Mouse (Mus musculus): ENCODE measurements around the gene Arpp19. TPM values are rescaled to one million over a fixed set of nuclear protein-coding genes. Genes with fewer than 3 reads are reported as not detected.

Arpp19 gene
- polyA plus RNA-seq, 1 experiment: 160 TPM

DNA sequence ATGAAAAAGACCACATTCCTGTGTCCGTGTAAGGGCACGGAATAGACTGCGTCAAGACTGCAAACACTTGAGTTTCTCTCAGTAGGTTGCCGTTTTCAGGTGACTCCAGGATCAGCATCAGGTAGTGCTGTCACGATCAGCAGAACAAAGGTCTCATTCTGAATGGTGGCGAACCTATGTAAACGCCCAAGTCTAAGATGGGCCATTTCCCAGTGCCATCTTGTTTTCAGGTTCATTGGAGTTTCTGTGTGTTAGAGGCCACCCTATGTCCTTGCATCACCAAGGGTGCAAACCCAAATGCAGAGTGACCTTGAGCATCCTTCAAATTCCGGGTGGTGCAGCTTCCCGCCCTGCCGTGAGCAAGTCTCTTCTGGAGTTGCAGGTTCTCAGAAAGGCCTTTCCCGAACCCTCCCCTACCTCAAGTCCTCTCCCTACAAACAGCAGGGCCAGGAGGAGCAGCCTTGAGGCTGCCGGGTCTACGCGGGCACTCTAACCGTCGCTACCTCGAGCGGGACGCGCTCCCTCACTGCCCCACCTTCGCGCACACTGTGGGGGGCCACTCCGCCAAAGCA, 33.1 kb downstream of the Arpp19 start, which contains the start of gene Myo5a:
Gene Myo5a, plus strand, starts transcription at position 559 of the 572 bp plus-strand sequence.
- peak within 1 kb of the TSS; percentile 76 for H3K4me3 ChIP-seq
- no peak for TF ChIP-seq MYOD1 (IDR thresholded peaks at IDR 0.05; ENCODE audit: control insufficient read depth in 1 of 3, insufficient read length in 2 of 3, low read depth in 2 of 3)
- TF ChIP-seq TCF3 (IDR thresholded peaks at IDR 0.05; ENCODE audit: insufficient read length, low read depth): no peak
- no peak for TF ChIP-seq USF1 (IDR thresholded peaks at IDR 0.05; ENCODE audit: low read depth)
- no peak for TF ChIP-seq TCF12 (IDR thresholded peaks at IDR 0.05; ENCODE audit: insufficient read depth, poor library complexity, severe bottlenecking)
- TF ChIP-seq MYOG (IDR thresholded peaks at IDR 0.05; ENCODE audit: control insufficient read depth in 1 of 3, insufficient read depth in 1 of 3, insufficient read length in 2 of 3, low read depth in 2 of 3): no peak
- TF ChIP-seq SRF (IDR thresholded peaks at IDR 0.05; ENCODE audit: control insufficient read depth, insufficient read length, low read depth): no peak
- no peak for TF ChIP-seq POLR2A (IDR thresholded peaks at IDR 0.05; ENCODE audit: insufficient read length, low read depth)
- TF ChIP-seq E2F4 (IDR thresholded peaks at IDR 0.05; ENCODE audit: insufficient read depth): no peak
- no peak for TF ChIP-seq POLR2AphosphoS2 (IDR thresholded peaks at IDR 0.05; ENCODE audit: insufficient read length, low read depth)
- no peak for TF ChIP-seq MAX (IDR thresholded peaks at IDR 0.05; ENCODE audit: low read depth)
- no peak for TF ChIP-seq REST (IDR thresholded peaks at IDR 0.05; ENCODE audit: insufficient read depth, insufficient read length)
- TF ChIP-seq CEBPB (IDR thresholded peaks at IDR 0.05; ENCODE audit: insufficient read depth, poor library complexity, severe bottlenecking): no peak

DNA sequence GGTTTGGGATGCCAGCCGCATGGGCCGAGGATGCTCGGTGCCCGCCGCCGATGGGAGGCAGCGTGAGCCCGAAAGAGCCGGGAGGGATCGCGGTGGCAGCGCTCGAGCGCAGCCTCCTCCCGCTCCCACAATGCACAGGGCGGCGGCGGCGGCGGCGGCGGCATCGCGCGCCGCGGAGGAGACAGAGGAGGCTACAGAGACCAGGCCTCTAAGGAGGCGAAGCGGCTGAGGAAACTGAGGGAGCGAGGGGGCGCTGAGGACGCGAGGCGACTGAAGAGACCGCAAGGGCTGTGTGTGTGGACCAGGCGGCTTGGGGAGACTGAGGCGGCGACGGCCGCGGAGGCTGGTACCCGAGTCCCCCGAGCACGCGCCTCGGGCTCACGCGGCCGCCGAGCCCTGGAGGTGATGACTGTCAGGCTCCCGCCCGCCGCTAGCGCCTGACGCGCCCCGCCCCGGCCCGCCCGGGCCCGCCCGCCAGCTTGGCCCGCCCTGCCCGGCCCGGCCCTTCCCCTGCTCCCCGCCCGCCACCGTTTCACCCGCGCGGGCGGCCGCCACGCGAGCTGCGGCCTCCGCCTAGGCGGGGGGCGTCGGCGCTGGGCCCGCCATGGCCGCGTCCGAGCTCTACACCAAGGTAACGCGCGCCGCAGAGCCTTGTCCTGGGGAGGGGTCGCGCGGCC, 33.8 kb downstream of the Arpp19 start:
- Histone ChIP-seq H3K27me3 (ENCODE audit: control insufficient read depth, insufficient read depth, insufficient read length) (no peaks in the 10 kb centered on the region), H3K79me2 (ENCODE audit: control insufficient read depth, insufficient read depth) (peaks cover 46% of the 10 kb centered on the region), H3K4me3 (peak overlapping the region; percentile 76), H3ac (ENCODE audit: control insufficient read depth, insufficient read length) (peak overlapping the region; percentile 89), H3K4me2 (ENCODE audit: low read depth) (peak overlapping the region; percentile 90), H3K36me3 (ENCODE audit: control insufficient read depth, insufficient read depth) (no peaks in the 10 kb centered on the region)
- TF ChIP-seq SRF (IDR thresholded peaks at IDR 0.05; ENCODE audit: control insufficient read depth, insufficient read length, low read depth) (no peak), E2F4 (IDR thresholded peaks at IDR 0.05; ENCODE audit: insufficient read depth) (no peak), REST (IDR thresholded peaks at IDR 0.05; ENCODE audit: insufficient read depth, insufficient read length) (no peak), TCF3 (IDR thresholded peaks at IDR 0.05; ENCODE audit: insufficient read length, low read depth) (no peak), CEBPB (IDR thresholded peaks at IDR 0.05; ENCODE audit: insufficient read depth, poor library complexity, severe bottlenecking) (no peak), POLR2AphosphoS2 (IDR thresholded peaks at IDR 0.05; ENCODE audit: insufficient read length, low read depth) (peak; percentile 74), TCF12 (IDR thresholded peaks at IDR 0.05; ENCODE audit: insufficient read depth, poor library complexity, severe bottlenecking) (no peak), POLR2A (IDR thresholded peaks at IDR 0.05; ENCODE audit: insufficient read length, low read depth) (peak; percentile 71), USF1 (IDR thresholded peaks at IDR 0.05; ENCODE audit: low read depth) (no peak), MAX (IDR thresholded peaks at IDR 0.05; ENCODE audit: low read depth) (no peak), MYOD1 (IDR thresholded peaks at IDR 0.05; ENCODE audit: control insufficient read depth in 1 of 3, insufficient read length in 2 of 3, low read depth in 2 of 3) (peak in 1 of 3 experiments; percentile 19), MYOG (IDR thresholded peaks at IDR 0.05; ENCODE audit: control insufficient read depth in 1 of 3, insufficient read depth in 1 of 3, insufficient read length in 2 of 3, low read depth in 2 of 3) (no peak)

More for the DNA sequence above, 33.1 kb downstream of the Arpp19 start, which contains the start of gene Myo5a:
- no peaks in the 10 kb centered on the region for H3K36me3 ChIP-seq (ENCODE audit: control insufficient read depth, insufficient read depth)
- peak within 1 kb of the TSS; percentile 90 for H3K4me2 ChIP-seq (ENCODE audit: low read depth)
- peak within 1 kb of the TSS; percentile 89 for H3ac ChIP-seq (ENCODE audit: control insufficient read depth, insufficient read length)
- H3K27me3 ChIP-seq (ENCODE audit: control insufficient read depth, insufficient read depth, insufficient read length): no peaks in the 10 kb centered on the region
- H3K79me2 ChIP-seq (ENCODE audit: control insufficient read depth, insufficient read depth): peaks cover 40% of the 10 kb centered on the region

DNA sequence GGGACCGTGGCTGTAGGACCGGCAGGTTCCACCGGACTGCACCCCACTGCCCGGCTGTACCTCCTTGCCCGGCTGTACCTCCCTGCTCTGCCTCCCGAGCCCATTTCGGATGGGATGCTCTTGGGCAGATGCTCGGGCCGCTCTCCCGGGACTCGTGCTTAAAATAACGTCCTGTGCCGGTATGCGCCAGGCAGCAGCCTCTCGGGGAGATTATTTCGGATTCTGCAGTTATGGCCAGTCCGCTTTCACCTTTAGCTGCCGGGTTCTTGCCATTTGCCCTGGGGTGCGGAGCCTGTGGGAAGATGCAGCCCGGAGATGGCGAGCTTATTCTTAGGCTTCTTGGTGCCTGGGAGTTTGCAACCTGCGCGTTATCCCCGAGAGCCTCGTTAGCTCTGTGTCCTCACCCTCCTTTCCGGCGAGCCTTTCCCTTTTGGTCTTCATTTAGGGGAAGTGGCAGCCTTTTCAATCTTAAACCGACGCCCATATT, 34.3 kb downstream of the Arpp19 start:
- Histone ChIP-seq H3K79me2 (ENCODE audit: control insufficient read depth, insufficient read depth) (peaks cover 46% of the 10 kb centered on the region), H3K36me3 (ENCODE audit: control insufficient read depth, insufficient read depth) (no peaks in the 10 kb centered on the region), H3K4me3 (peak overlapping the region; percentile 76), H3K27me3 (ENCODE audit: control insufficient read depth, insufficient read depth, insufficient read length) (no peaks in the 10 kb centered on the region), H3ac (ENCODE audit: control insufficient read depth, insufficient read length) (peak overlapping the region; percentile 89), H3K4me2 (ENCODE audit: low read depth) (peak overlapping the region; percentile 90)
- TF ChIP-seq TCF3 (IDR thresholded peaks at IDR 0.05; ENCODE audit: insufficient read length, low read depth) (no peak), TCF12 (IDR thresholded peaks at IDR 0.05; ENCODE audit: insufficient read depth, poor library complexity, severe bottlenecking) (no peak), CEBPB (IDR thresholded peaks at IDR 0.05; ENCODE audit: insufficient read depth, poor library complexity, severe bottlenecking) (no peak), USF1 (IDR thresholded peaks at IDR 0.05; ENCODE audit: low read depth) (no peak)

DNA sequence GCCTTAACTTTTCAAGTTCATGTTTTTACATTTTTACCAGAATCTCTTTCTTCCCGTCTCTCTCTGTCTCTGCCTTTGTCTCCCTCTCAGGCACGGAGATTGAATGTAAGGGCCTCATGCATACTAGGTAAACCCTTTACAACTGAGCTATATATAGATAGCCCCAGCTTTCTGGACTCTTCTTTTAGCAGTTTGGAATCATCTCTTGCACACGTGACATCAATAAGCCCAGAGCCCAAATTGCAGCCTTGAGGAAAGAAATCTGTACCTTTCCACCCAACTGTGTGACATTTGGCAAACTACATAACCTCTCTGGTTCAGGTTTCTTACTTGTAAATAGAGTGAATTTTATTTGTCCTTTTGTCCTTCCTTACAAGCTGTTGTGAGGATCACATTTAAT, 34.9 kb downstream of the Arpp19 start:
- peak overlapping the region; percentile 89 for H3ac ChIP-seq (ENCODE audit: control insufficient read depth, insufficient read length)
- no peaks in the 10 kb centered on the region for H3K36me3 ChIP-seq (ENCODE audit: control insufficient read depth, insufficient read depth)
- peak overlapping the region; percentile 90 for H3K4me2 ChIP-seq (ENCODE audit: low read depth)
- peak; percentile 85 for TF ChIP-seq USF1 (IDR thresholded peaks at IDR 0.05; ENCODE audit: low read depth)
- TF ChIP-seq TCF3 (IDR thresholded peaks at IDR 0.05; ENCODE audit: insufficient read length, low read depth): no peak
- H3K4me3 ChIP-seq: peak overlapping the region; percentile 76
- peaks cover 48% of the 10 kb centered on the region for H3K79me2 ChIP-seq (ENCODE audit: control insufficient read depth, insufficient read depth)
- no peaks in the 10 kb centered on the region for H3K27me3 ChIP-seq (ENCODE audit: control insufficient read depth, insufficient read depth, insufficient read length)

DNA sequence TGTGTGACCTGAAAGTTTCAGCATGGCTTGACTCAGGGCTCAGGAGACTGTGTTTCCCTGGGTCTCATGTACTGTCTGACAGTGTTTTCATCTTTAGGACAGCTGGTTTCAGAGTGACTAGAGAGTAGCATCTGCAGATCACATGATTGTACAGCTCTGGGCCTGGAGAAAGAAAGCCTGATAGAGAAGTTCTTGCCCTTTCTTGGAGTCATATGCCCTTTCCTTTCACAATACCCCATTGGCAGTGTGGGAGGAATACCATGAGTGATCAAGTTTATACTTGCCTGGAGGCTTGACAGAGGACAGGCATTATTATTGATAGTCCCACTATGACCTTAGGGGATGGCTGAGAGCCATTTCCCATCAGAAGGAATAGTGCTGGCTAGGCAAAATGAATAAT, 39.8 kb downstream of the Arpp19 start:
- Histone ChIP-seq H3K36me3 (ENCODE audit: control insufficient read depth, insufficient read depth) (no peaks in the 10 kb centered on the region), H3K4me3 (no peak overlapping the region), H3K79me2 (ENCODE audit: control insufficient read depth, insufficient read depth) (peaks cover 74% of the 10 kb centered on the region), H3ac (ENCODE audit: control insufficient read depth, insufficient read length) (no peak overlapping the region), H3K4me2 (ENCODE audit: low read depth) (no peak overlapping the region), H3K27me3 (ENCODE audit: control insufficient read depth, insufficient read depth, insufficient read length) (no peaks in the 10 kb centered on the region)
- TF ChIP-seq SRF (IDR thresholded peaks at IDR 0.05; ENCODE audit: control insufficient read depth, insufficient read length, low read depth): no peak
- TF ChIP-seq USF1 (IDR thresholded peaks at IDR 0.05; ENCODE audit: low read depth): peak; percentile 49
